Mouse (Mus musculus) CH12.LX (cell line): Measurements from ENCODE around the gene Degs2. TPM values are rescaled to one million over a fixed set of nuclear protein-coding genes. Genes with fewer than 3 reads are reported as not detected.

Experiments used
- DNase-seq: peaks from one replicate; pipeline ENCODE4 v3.0.0-alpha.2; 2013; ENCODE audit errors: extremely low read depth
- H3K27ac ChIP-seq: 2 replicates; pipeline ENCODE4 v1.5.1; 2012; ENCODE audit warnings: low read depth, mild to moderate bottlenecking, control low read depth, moderate library complexity; ENCODE audit not compliant: insufficient read depth
- H3K27me3 ChIP-seq: replicated peaks from 2 replicates; pipeline ENCODE3; 2012; ENCODE audit warnings: inconsistent platforms
- H3K36me3 ChIP-seq, 2 experiments: replicated peaks in 1 of 2; 2 replicates each; pipeline versions ENCODE3 to v1.6.1; 2012; ENCODE audit warnings: inconsistent platforms in 1 of 2, low read length in 1 of 2, mild to moderate bottlenecking in 1 of 2, mixed read lengths in 1 of 2, moderate library complexity in 1 of 2; ENCODE audit not compliant: control insufficient read depth in 1 of 2, insufficient read depth in 1 of 2
- H3K4me1 ChIP-seq, 2 experiments: 2 replicates each; pipeline ENCODE4 v1.6.1; 2012; ENCODE audit warnings: inconsistent platforms in 1 of 2, moderate library complexity in 1 of 2; ENCODE audit not compliant: insufficient read depth in 2 of 2, control insufficient read depth in 1 of 2
- H3K4me2 ChIP-seq: 2 replicates; pipeline ENCODE4 v1.6.1; 2012; ENCODE audit warnings: low read depth, mild to moderate bottlenecking, control low read depth; ENCODE audit not compliant: poor library complexity, insufficient read depth, severe bottlenecking
- H3K4me3 ChIP-seq, 3 experiments: fragments of 150-350 bp in 1 of 3; sonication (generic) in 1 of 3; replicated peaks in 1 of 3; 2 replicates each; pipeline versions ENCODE3 to v1.5.1; 2011 to 2012; ENCODE audit warnings: low read depth in 2 of 3, low read length in 2 of 3, mild to moderate bottlenecking in 2 of 3, moderate library complexity in 2 of 3, control low read depth in 1 of 3, improper control_type of control experiment in 1 of 3, inconsistent platforms in 1 of 3, mixed read lengths in 1 of 3; ENCODE audit not compliant: poor library complexity in 1 of 3
- H3K79me2 ChIP-seq: replicated peaks from 2 replicates; pipeline ENCODE4 v1.6.1; 2012; ENCODE audit warnings: mild to moderate bottlenecking, moderate library complexity; ENCODE audit not compliant: control insufficient read depth, poor library complexity, insufficient read depth, severe bottlenecking; ENCODE audit errors: extremely low read depth
- H3K9ac ChIP-seq: 2 replicates; pipeline ENCODE4 v1.6.1; 2012; ENCODE audit warnings: low read depth, mild to moderate bottlenecking, control low read depth, moderate library complexity; ENCODE audit not compliant: insufficient read depth
- H3K9me3 ChIP-seq: replicated peaks from 2 replicates; pipeline ENCODE3; 2012; ENCODE audit warnings: low read length, inconsistent platforms, mixed read lengths
- CHD1 ChIP-seq: IDR thresholded peaks from 2 replicates; pipeline ENCODE4 v1.6.1; 2012; ENCODE audit warnings: low read depth, low read length, improper control_type of control experiment, inconsistent platforms
- CHD2 ChIP-seq: IDR thresholded peaks from 2 replicates; pipeline ENCODE4 v1.6.1; 2011; ENCODE audit warnings: low read length, improper control_type of control experiment
- CTCF ChIP-seq, 2 experiments: IDR thresholded peaks in 1 of 2; conservative IDR thresholded peaks in 1 of 2; 2 replicates each; pipeline ENCODE4 v1.5.1; 2011 to 2012; ENCODE audit warnings: low read depth in 2 of 2, low read length in 2 of 2, improper control_type of control experiment in 1 of 2, inconsistent platforms in 1 of 2, mild to moderate bottlenecking in 1 of 2, moderate library complexity in 1 of 2
- ELF1 ChIP-seq: IDR thresholded peaks from 2 replicates; pipeline ENCODE4 v1.6.1; 2014; ENCODE audit warnings: low read depth, mild to moderate bottlenecking, inconsistent platforms, low read length, improper control_type of control experiment
- ETS1 ChIP-seq: conservative IDR thresholded peaks from 2 replicates; pipeline ENCODE4 v1.6.1; 2012; ENCODE audit warnings: low read depth, mild to moderate bottlenecking, inconsistent platforms, low read length, improper control_type of control experiment, moderate library complexity
- GABPA ChIP-seq: IDR thresholded peaks from 2 replicates; pipeline ENCODE4 v1.6.1; 2012; ENCODE audit warnings: low read depth, low read length, improper control_type of control experiment, inconsistent platforms; ENCODE audit not compliant: insufficient replicate concordance
- IRF4 ChIP-seq: IDR thresholded peaks from 2 replicates; pipeline ENCODE4 v1.6.1; 2014; ENCODE audit warnings: low read depth, mild to moderate bottlenecking, inconsistent platforms, low read length, improper control_type of control experiment
- JUN ChIP-seq: IDR thresholded peaks from 2 replicates; pipeline ENCODE4 v1.6.1; 2011; ENCODE audit warnings: low read depth, mild to moderate bottlenecking, low read length, improper control_type of control experiment, moderate library complexity; ENCODE audit not compliant: insufficient read depth
- JUND ChIP-seq: conservative IDR thresholded peaks from 2 replicates; pipeline ENCODE4 v1.6.1; 2011; ENCODE audit warnings: low read depth, low read length, improper control_type of control experiment
- KAT2A ChIP-seq: IDR thresholded peaks from 2 replicates; pipeline ENCODE4 v1.6.1; 2012; ENCODE audit warnings: low read length, improper control_type of control experiment, inconsistent platforms; ENCODE audit not compliant: insufficient replicate concordance
- MAFK ChIP-seq: IDR thresholded peaks from 2 replicates; pipeline ENCODE4 v1.6.1; 2011; ENCODE audit warnings: low read length, improper control_type of control experiment; ENCODE audit not compliant: insufficient replicate concordance
- MAZ ChIP-seq: IDR thresholded peaks from 2 replicates; pipeline ENCODE4 v1.6.1; 2012; ENCODE audit warnings: low read depth, mild to moderate bottlenecking, inconsistent platforms, low read length, improper control_type of control experiment, moderate library complexity
- MYC ChIP-seq: IDR thresholded peaks from 2 replicates; pipeline ENCODE4 v1.6.1; 2011; ENCODE audit warnings: low read depth, mild to moderate bottlenecking, improper control_type of control experiment, low read length
- NRF1 ChIP-seq: IDR thresholded peaks from 2 replicates; pipeline ENCODE4 v1.6.1; 2014; ENCODE audit warnings: low read depth, mild to moderate bottlenecking, inconsistent platforms, low read length, improper control_type of control experiment, moderate library complexity
- POLR2A ChIP-seq: IDR thresholded peaks from 2 replicates; pipeline ENCODE4 v1.6.1; 2011; ENCODE audit warnings: low read depth, mild to moderate bottlenecking, improper control_type of control experiment, low read length
- POLR2AphosphoS2 ChIP-seq: IDR thresholded peaks from 2 replicates; pipeline ENCODE4 v1.6.1; 2011; ENCODE audit warnings: low read depth, low read length, improper control_type of control experiment
- RCOR1 ChIP-seq: conservative IDR thresholded peaks from 2 replicates; pipeline ENCODE4 v1.6.1; 2012; ENCODE audit warnings: low read depth, mild to moderate bottlenecking, inconsistent platforms, low read length, improper control_type of control experiment
- SIN3A ChIP-seq: IDR thresholded peaks from 2 replicates; pipeline ENCODE4 v1.6.1; 2012; ENCODE audit warnings: low read length, improper control_type of control experiment, inconsistent platforms
- TCF12 ChIP-seq: IDR thresholded peaks from 2 replicates; pipeline ENCODE4 v1.6.1; 2014; ENCODE audit warnings: low read depth, mild to moderate bottlenecking, inconsistent platforms, low read length, improper control_type of control experiment
- UBTF ChIP-seq: IDR thresholded peaks from 2 replicates; pipeline ENCODE4 v1.6.1; 2012; ENCODE audit warnings: low read depth, mild to moderate bottlenecking, inconsistent platforms, low read length, improper control_type of control experiment, moderate library complexity
- ZC3H11A ChIP-seq: IDR thresholded peaks from 2 replicates; pipeline ENCODE4 v1.6.1; 2012; ENCODE audit warnings: low read depth, mild to moderate bottlenecking, inconsistent platforms, low read length, improper control_type of control experiment
- ZNF384 ChIP-seq: IDR thresholded peaks from 2 replicates; pipeline ENCODE4 v1.6.1; 2012; ENCODE audit warnings: low read depth, low read length, improper control_type of control experiment, inconsistent platforms
- dilution Hi-C: fragments of 300-500 bp; cut with MboI; formaldehyde crosslinking; loops from 2 replicates; pipeline ENCODE4 v1.14.3; 2020; ENCODE audit warnings: low sequenced_read_pairs; ENCODE audit not compliant: extremely low pct_unique_long_range_greater_than_20kb, extremely low pct_ligation_motif_present
- in situ Hi-C: fragments of 300-500 bp; cut with MboI; formaldehyde crosslinking; loops from 3 replicates; pipeline ENCODE4 v1.14.3; 2019; ENCODE audit warnings: low sequenced_read_pairs, low pct_ligation_motif_present, low pct_unique_long_range_greater_than_20kb, mixed read lengths
- polyA plus RNA-seq: library from polyadenylated mRNA; unstranded; fragments of >175 nt; gene quantifications from 2 replicates; pipeline ENCODE4 v1.2.1, GENCODE M21; 2012; ENCODE audit warnings: low read depth; ENCODE audit not compliant: insufficient read length
- total RNA-seq, 2 experiments: library from RNA; depleted of rRNA; stranded (reverse); fragments of 300-350 nt in 1 of 2; fragments of >200 nt in 1 of 2; gene quantifications; 2 replicates each; pipeline ENCODE4 v1.2.3; 2012 to 2014

Degs2 gene
- total and polyA plus RNA-seq, 3 experiments = not detected

- Histone ChIP-seq H3K4me2 (no peak overlapping the region), H3K79me2 (no peaks in the 10 kb centered on the region), H3K36me3 (no peaks in the 10 kb centered on the region), H3K4me1 (peaks cover 0 to 9% of the 10 kb centered on the region in 2 experiments; a peak in 2 of 4 replicates), H3K27ac (no peak overlapping the region), H3K4me3 (no peak overlapping the region), H3K27me3 (peaks cover 47% of the 10 kb centered on the region), H3K9ac (no peak overlapping the region), H3K9me3 (no peaks in the 10 kb centered on the region)
- no peak for TF ChIP-seq JUN
- TF ChIP-seq MYC = no peak
- TF ChIP-seq MAFK = no peak
- TF ChIP-seq GABPA = no peak
- TF ChIP-seq SIN3A = no peak
- TF ChIP-seq JUND = no peak
- TF ChIP-seq RCOR1 = no peak
- no peak for TF ChIP-seq MAZ
- no peak for TF ChIP-seq CHD2
- TF ChIP-seq ELF1 = no peak
- TF ChIP-seq ZC3H11A = no peak
- TF ChIP-seq KAT2A = no peak
- TF ChIP-seq UBTF = no peak
- no peak for TF ChIP-seq IRF4
- TF ChIP-seq TCF12 = no peak
- no peak for TF ChIP-seq CTCF (conservative IDR thresholded peaks at IDR 0.05 in 1 of 2, IDR thresholded peaks at IDR 0.05 in 1 of 2; ENCODE audit: low read depth in 2 of 2, low read length in 2 of 2)
- in situ Hi-C loops = no loop called here
- no peak for DNase-seq
- dilution Hi-C loops = no loop called here
Measured at GRCm38 (mm10) chr12:108693592-108693991, 8.5 kb downstream of the Degs2 start.

- Histone ChIP-seq H3K4me3 (no peak overlapping the region), H3K79me2 (no peaks in the 10 kb centered on the region), H3K9ac (no peak overlapping the region), H3K4me1 (peaks cover 0 to 8% of the 10 kb centered on the region in 2 experiments; a peak in 2 of 4 replicates), H3K4me2 (no peak overlapping the region), H3K9me3 (peaks cover 4% of the 10 kb centered on the region), H3K27me3 (peaks cover 22% of the 10 kb centered on the region), H3K27ac (no peak overlapping the region), H3K36me3 (peaks cover 0 to 15% of the 10 kb centered on the region in 2 experiments)
- dilution Hi-C loops = no loop called here
- in situ Hi-C loops = no loop called here
- TF ChIP-seq ETS1 (no peak), POLR2A (no peak), MYC (no peak), ZNF384 (no peak), IRF4 (no peak), POLR2AphosphoS2 (no peak), NRF1 (no peak), CHD1 (no peak), MAZ (no peak)
- no peak for DNase-seq
Measured at GRCm38 (mm10) chr12:108690529-108690928, 11.6 kb downstream of the Degs2 start.
